Mouse (Mus musculus) monocyte, adult 59 days (primary cell): ENCODE results near the gene Vmn1r54. TPM values are rescaled to one million over a fixed set of nuclear protein-coding genes. Genes with fewer than 3 reads are reported as not detected.

Experiments used
- total RNA-seq, 2 experiments: library from RNA; stranded (reverse); gene quantifications; one replicate each; pipeline ENCODE4 v1.2.4; 2023

Vmn1r54 gene
- total RNA-seq, result not detected

GRCm38 (mm10) chr6:90246000-90246399 is at the start of gene Vmn1r54:
TSS of gene Vmn1r54 (plus strand) at chr6:90246300.

GRCm38 (mm10) chr6:90202493-90202892 is 43.6 kb upstream of the Vmn1r54 start, which contains the start of gene V1ra8:
TSS of gene V1ra8 (plus strand) at chr6:90202793.

GRCm38 (mm10) chr6:90224338-90224737 is 21.8 kb upstream of the Vmn1r54 start, which contains the start of gene Vmn1r53:
TSS of gene Vmn1r53 (minus strand) at chr6:90224438.

GRCm38 (mm10) chr6:90300919-90301318 is 54.8 kb downstream of the Vmn1r54 start, which contains the start of gene BC048671:
TSS of gene BC048671 (plus strand) at chr6:90301219.

Other genes with a start within 250 kb of the Vmn1r54 start
- gene Vmn1r47, start 230.2 kb upstream of the Vmn1r54 start, total RNA-seq, result not detected
- gene Vmn1r48, start 209.5 kb upstream of the Vmn1r54 start, total RNA-seq, result not detected
- gene Vmn1r49, start 167.8 kb upstream of the Vmn1r54 start, total RNA-seq, result not detected
- not detected for gene Vmn1r50, start 144.9 kb upstream of the Vmn1r54 start, total RNA-seq
- not detected for gene Vmn1r51, start 123.7 kb upstream of the Vmn1r54 start, total RNA-seq
- gene Vmn1r52, start 71.5 kb upstream of the Vmn1r54 start, total RNA-seq, result not detected
- gene V1ra8, start 43.5 kb upstream of the Vmn1r54 start, total RNA-seq, result not detected
- gene Vmn1r53, start 21.9 kb upstream of the Vmn1r54 start, total RNA-seq, result not detected
- not detected for gene BC048671, start 54.9 kb downstream of the Vmn1r54 start, total RNA-seq
- 1 to 10 TPM; 2.8 to 3.8 TPM for gene Chst13, start 78.9 kb downstream of the Vmn1r54 start, total RNA-seq
- gene Uroc1, start 87.0 kb downstream of the Vmn1r54 start, total RNA-seq, result not detected
- 10 to 100 TPM; 18.9 to 24.6 TPM for gene Zxdc, start 123.2 kb downstream of the Vmn1r54 start, total RNA-seq
- gene Cfap100, start 182.5 kb downstream of the Vmn1r54 start, total RNA-seq, result not detected
- gene Klf15, start 216.3 kb downstream of the Vmn1r54 start, total RNA-seq, result 1 to 10 TPM; 3.3 to 3.5 TPM
- 1 to 10 TPM; 1.0 to 2.0 TPM for gene Aldh1l1, start 240.1 kb downstream of the Vmn1r54 start, total RNA-seq